Mouse (Mus musculus) heart, postnatal 0 days (tissue): ENCODE measurements at regions not wholly inside any gene's neighbourhood (a gene's known extent, or its start where the extent isn't known, plus 50 kb on each side); places are given as distances from the start of the nearest gene placed in this dataset.

ENCODE experiments used
- ATAC-seq: fragments of 200-750 bp; cut with Nextera tagmentation; 2 replicates; pipeline ENCODE4 v1.8.0; 2017; ENCODE audit warnings: low read depth, moderate number of reproducible peaks, moderate library complexity; ENCODE audit not compliant: insufficient read depth
- DNase-seq: peaks from one replicate; pipeline ENCODE4 v3.0.0-alpha.2; 2016; ENCODE audit warnings: low spot score
- H3K27ac ChIP-seq: fragments of 300-500 bp; sonication (generic); 2 replicates; pipeline ENCODE4 v1.5.1; 2014; ENCODE audit warnings: low read depth, mild to moderate bottlenecking
- H3K27me3 ChIP-seq: fragments of 300-500 bp; sonication (generic); 2 replicates; pipeline ENCODE4 v1.6.1; 2014; ENCODE audit warnings: low read length, mixed read lengths; ENCODE audit not compliant: control insufficient read depth, insufficient read depth
- H3K36me3 ChIP-seq: fragments of 300-500 bp; sonication (generic); replicated peaks from 2 replicates; pipeline ENCODE4 v1.6.1; 2014; ENCODE audit warnings: low read length, mixed read lengths; ENCODE audit not compliant: control insufficient read depth, insufficient read depth
- H3K4me1 ChIP-seq: fragments of 300-500 bp; sonication (generic); 2 replicates; pipeline ENCODE4 v1.6.1; 2014; ENCODE audit warnings: antibody characterized with exemption; ENCODE audit not compliant: control insufficient read depth, insufficient read depth
- H3K4me2 ChIP-seq: fragments of 300-500 bp; sonication (generic); 2 replicates; pipeline ENCODE4 v1.6.1; 2014; ENCODE audit warnings: low read depth, mild to moderate bottlenecking, low read length, moderate library complexity
- H3K4me3 ChIP-seq: fragments of 300-500 bp; sonication (generic); 2 replicates; pipeline ENCODE4 v1.5.1; 2014; ENCODE audit warnings: low read depth, low read length
- H3K9ac ChIP-seq: fragments of 300-500 bp; sonication (generic); replicated peaks from 2 replicates; pipeline ENCODE4 v1.6.1; 2014; ENCODE audit warnings: low read depth, low read length, mixed read lengths
- H3K9me3 ChIP-seq: fragments of 300-500 bp; sonication (generic); replicated peaks from 2 replicates; pipeline ENCODE4 v1.6.1; 2016; ENCODE audit warnings: low read length; ENCODE audit not compliant: control insufficient read depth
- CTCF ChIP-seq: IDR thresholded peaks from 2 replicates; pipeline ENCODE4 v1.5.1; 2016; ENCODE audit warnings: antibody characterized with exemption, control low read depth, low read depth
- EP300 ChIP-seq: IDR thresholded peaks from 2 replicates; pipeline ENCODE4 v1.6.1; 2016; ENCODE audit warnings: antibody characterized with exemption, low read depth
- WGBS: fragments of 180-500 bp; shearing (Covaris S2); extraction: QIAGEN DNeasy Blood & Tissue Kit; methylation state at CpG from one replicate; pipeline ENCODE4 v1.1.7; 2014; 5-methylcytosine and 5-hydroxymethylcytosine counted together

DNA sequence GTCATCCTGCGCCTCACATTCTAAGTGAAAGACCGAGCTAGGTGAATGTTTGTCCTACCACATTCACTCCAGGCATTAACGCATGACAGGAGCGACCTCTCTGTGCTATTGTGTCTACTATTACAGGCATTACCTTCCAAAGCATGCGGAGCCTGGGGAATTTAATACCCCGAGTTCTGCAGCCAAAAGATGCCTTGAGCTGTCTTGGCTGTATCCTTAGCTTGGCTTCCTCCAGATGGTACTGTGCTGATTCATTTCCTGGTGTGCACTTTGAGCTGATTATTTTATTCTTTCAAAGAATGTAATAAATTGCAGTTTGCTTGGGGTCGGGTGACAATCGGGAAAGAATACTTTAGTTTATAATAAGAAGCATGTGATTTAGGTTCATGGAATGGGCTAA lies 323.2 kb downstream of the Tbc1d1 start:
- H3K27me3 ChIP-seq = no peaks in the 10 kb centered on the region
- WGBS = 63% methylated on average over 8 of the region's 8 CpGs
- no peaks in the 10 kb centered on the region for H3K9me3 ChIP-seq
- no peak overlapping the region for H3K9ac ChIP-seq
- ATAC-seq (no peak), DNase-seq (no peak)
- no peak overlapping the region for H3K4me2 ChIP-seq
- no peak overlapping the region for H3K4me3 ChIP-seq
- TF ChIP-seq EP300 (no peak), CTCF (no peak)
- H3K4me1 ChIP-seq = no peaks in the 10 kb centered on the region
- H3K36me3 ChIP-seq = no peaks in the 10 kb centered on the region
- no peak overlapping the region for H3K27ac ChIP-seq

DNA sequence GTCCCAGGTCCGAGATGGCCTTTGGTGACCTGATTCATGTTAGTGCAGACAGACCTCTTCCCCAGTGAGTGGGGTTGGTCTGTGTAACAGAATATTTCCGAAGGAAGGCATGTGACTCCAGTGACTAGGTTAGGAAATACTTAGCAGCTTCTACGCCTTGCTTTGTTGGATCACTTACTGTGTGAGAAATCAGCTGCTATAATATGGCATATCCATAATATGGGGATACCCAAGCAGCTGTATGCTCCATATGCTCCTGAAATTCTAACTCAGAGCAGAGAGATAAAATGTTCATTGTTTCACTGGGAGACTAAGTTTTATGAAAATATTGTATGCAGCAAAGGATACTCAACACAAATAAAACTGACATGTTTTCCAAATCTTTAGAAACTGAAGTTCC lies 318.1 kb upstream of the Klf3 start:
- no peaks in the 10 kb centered on the region for H3K9me3 ChIP-seq
- no peak for DNase-seq
- TF ChIP-seq CTCF (no peak), EP300 (no peak)
- no peaks in the 10 kb centered on the region for H3K36me3 ChIP-seq
- H3K27me3 ChIP-seq = no peaks in the 10 kb centered on the region
- 79% methylated on average over 3 of the region's 3 CpGs for WGBS
- H3K4me1 ChIP-seq = no peaks in the 10 kb centered on the region
- no peak overlapping the region for H3K9ac ChIP-seq
- H3K27ac ChIP-seq = no peak overlapping the region
- H3K4me3 ChIP-seq = no peak overlapping the region
- ATAC-seq = no peak
- H3K4me2 ChIP-seq = no peak overlapping the region

DNA sequence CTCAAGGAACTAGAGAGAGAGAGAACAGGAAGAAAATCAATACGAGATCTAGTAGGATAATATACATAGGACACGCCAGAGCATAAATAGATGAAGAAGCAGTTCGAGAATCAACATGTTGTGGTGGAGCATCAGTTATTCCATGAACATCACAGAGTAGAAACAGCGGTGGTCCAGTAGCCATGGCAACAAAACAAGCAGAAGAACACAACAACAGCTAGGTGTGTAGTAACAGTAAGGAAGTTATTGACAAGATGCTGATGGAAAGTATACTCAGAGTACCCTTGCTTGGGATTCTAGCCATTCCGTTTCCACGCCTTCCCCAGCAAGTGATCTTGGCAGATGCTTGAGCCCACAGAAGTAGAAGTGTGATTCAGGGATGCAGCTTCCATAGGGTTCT lies 317.3 kb upstream of the Klf3 start:
- no peak for TF ChIP-seq CTCF
- TF ChIP-seq EP300 = no peak
- ATAC-seq = no peak
- Histone ChIP-seq H3K9me3 (no peaks in the 10 kb centered on the region), H3K9ac (no peak overlapping the region), H3K4me3 (no peak overlapping the region), H3K4me2 (no peak overlapping the region), H3K4me1 (no peaks in the 10 kb centered on the region), H3K27ac (no peak overlapping the region), H3K27me3 (no peaks in the 10 kb centered on the region), H3K36me3 (no peaks in the 10 kb centered on the region)
- DNase-seq = no peak
- WGBS = 85% methylated on average over 6 of the region's 6 CpGs

DNA sequence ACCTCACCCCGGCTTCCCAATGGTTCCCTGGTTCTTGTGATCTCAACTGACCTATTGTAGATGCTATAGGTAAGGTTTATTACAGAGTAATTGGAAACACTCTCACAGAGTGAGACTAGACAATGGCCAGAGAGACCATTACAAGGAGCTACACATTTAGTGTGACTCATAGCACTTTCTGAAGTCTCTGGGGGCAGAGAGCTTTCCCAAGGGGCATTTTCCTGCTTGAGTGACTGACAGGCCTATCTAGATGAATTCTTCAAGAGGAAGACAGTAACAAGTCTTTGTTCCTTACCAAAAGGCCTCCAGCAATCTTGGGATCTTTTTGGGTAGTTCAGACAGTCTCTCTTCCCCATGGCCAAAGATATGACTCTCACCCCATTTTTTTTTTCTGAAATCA lies 316.4 kb upstream of the Klf3 start:
- Histone ChIP-seq H3K27me3 (no peaks in the 10 kb centered on the region), H3K27ac (no peak overlapping the region), H3K4me1 (no peaks in the 10 kb centered on the region), H3K9ac (no peak overlapping the region), H3K9me3 (no peaks in the 10 kb centered on the region), H3K36me3 (no peaks in the 10 kb centered on the region), H3K4me3 (no peak overlapping the region), H3K4me2 (no peak overlapping the region)
- ATAC-seq = no peak
- WGBS = 88% methylated on average over 1 of the region's 1 CpGs
- no peak for TF ChIP-seq EP300
- no peak for TF ChIP-seq CTCF
- no peak for DNase-seq

DNA sequence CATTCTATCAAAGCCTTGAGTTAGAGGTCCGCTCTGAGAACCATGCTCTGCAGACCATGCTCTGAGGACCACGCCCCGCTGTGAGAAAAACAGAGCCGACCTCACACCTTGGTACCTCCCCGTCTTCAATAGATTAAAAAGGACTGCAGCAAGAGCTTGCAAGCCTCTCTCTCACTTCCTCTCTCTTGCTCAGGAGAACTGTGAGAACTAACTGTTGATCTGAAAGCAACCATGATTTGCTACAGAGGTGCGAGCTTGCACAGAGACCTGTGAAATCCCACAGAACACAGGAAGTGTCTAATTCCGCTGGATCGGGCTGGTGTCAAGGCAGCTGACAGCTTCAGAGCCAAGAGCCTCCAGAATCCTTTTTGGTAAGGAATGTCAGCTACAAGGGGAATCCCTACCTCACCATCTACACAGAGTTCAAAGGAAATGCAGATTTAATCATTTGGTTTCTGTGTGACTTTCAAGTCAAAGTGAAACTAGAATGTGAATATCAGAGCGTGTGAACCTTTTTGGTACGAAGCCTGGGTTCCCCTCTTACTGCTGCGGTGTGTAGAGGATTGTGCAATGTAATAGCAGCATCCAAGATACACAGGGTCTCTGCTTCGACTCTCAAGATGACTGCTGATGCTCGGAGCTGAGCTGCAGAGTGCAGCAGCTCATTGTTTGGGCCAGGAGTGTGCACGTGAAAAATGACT lies 315.3 kb upstream of the Klf3 start:
- no peak for DNase-seq
- Histone ChIP-seq H3K27ac (no peak overlapping the region), H3K4me2 (peak overlapping the region; percentile 36)

More for the DNA sequence above, 315.3 kb upstream of the Klf3 start:
- TF ChIP-seq CTCF (no peak), EP300 (no peak)
- no peak for ATAC-seq
- no peak overlapping the region; the same call in 1 of the 2 replicates for H3K9ac ChIP-seq
- no peaks in the 10 kb centered on the region for H3K4me1 ChIP-seq
- no peaks in the 10 kb centered on the region for H3K9me3 ChIP-seq
- H3K36me3 ChIP-seq = no peaks in the 10 kb centered on the region
- peak overlapping the region; percentile 11; the same call in 1 of the 2 replicates for H3K4me3 ChIP-seq
- no peaks in the 10 kb centered on the region for H3K27me3 ChIP-seq
- 48% methylated on average over 14 of the region's 14 CpGs for WGBS
